Mouse (Mus musculus) intestine, embryonic 14.5 days (tissue): Measurements from ENCODE around the gene Atp8a2. TPM values are rescaled to one million over a fixed set of nuclear protein-coding genes. Genes with fewer than 3 reads are reported as not detected.

Source experiments
- ATAC-seq: fragments of 200-750 bp; cut with Nextera tagmentation; replicated peaks from 2 replicates; pipeline ENCODE4 v1.8.0; 2017; ENCODE audit warnings: low read depth, moderate number of reproducible peaks, moderate TSS enrichment, moderate library complexity; ENCODE audit not compliant: low FRiP score, low TSS enrichment
- DNase-seq: peaks from one replicate; pipeline ENCODE4 v3.0.0-alpha.2; 2018; ENCODE audit warnings: low spot score
- H3K27ac ChIP-seq: fragments of 300-500 bp; sonication (generic); 2 replicates; pipeline ENCODE4 v1.5.1; 2014; ENCODE audit warnings: low read depth, mild to moderate bottlenecking, control low read depth
- H3K27me3 ChIP-seq: fragments of 300-500 bp; sonication (generic); replicated peaks from 2 replicates; pipeline ENCODE4 v1.6.1; 2014; ENCODE audit warnings: low read length, control low read depth; ENCODE audit not compliant: control insufficient read depth, insufficient read depth
- H3K36me3 ChIP-seq: fragments of 300-500 bp; sonication (generic); 2 replicates; pipeline ENCODE4 v1.6.1; 2014; ENCODE audit warnings: low read length, control low read depth; ENCODE audit not compliant: control insufficient read depth, insufficient read depth
- H3K4me1 ChIP-seq: fragments of 300-500 bp; sonication (generic); replicated peaks from 2 replicates; pipeline ENCODE4 v1.6.1; 2014; ENCODE audit warnings: low read length, control low read depth, mixed read lengths; ENCODE audit not compliant: control insufficient read depth, insufficient read depth
- H3K4me2 ChIP-seq: fragments of 300-500 bp; sonication (generic); 2 replicates; pipeline ENCODE4 v1.6.1; 2014; ENCODE audit warnings: low read length
- H3K4me3 ChIP-seq: fragments of 300-500 bp; sonication (generic); 2 replicates; pipeline ENCODE4 v1.5.1; 2014; ENCODE audit warnings: low read depth, low read length, control low read depth, mixed read lengths
- H3K9ac ChIP-seq: fragments of 300-500 bp; sonication (generic); 2 replicates; pipeline ENCODE4 v1.6.1; 2014; ENCODE audit warnings: mild to moderate bottlenecking, low read length
- H3K9me3 ChIP-seq: fragments of 300-500 bp; sonication (generic); 2 replicates; pipeline ENCODE4 v1.6.1; 2016; ENCODE audit warnings: low read length, control low read depth; ENCODE audit not compliant: control insufficient read depth
- WGBS: fragments of 180-500 bp; shearing (Covaris S2); extraction: QIAGEN DNeasy Blood & Tissue Kit; methylation state at CpG from one replicate; pipeline ENCODE4 v1.1.7; 2014; 5-methylcytosine and 5-hydroxymethylcytosine counted together
- polyA plus RNA-seq: library from polyadenylated mRNA; unstranded; fragments of >200 nt; fragmentation: Nextera tagmentation; extraction: Ambion mirVana; gene quantifications from 2 replicates; pipeline ENCODE4 v1.2.1, GENCODE M21; 2014

The Atp8a2 gene
- polyA plus RNA-seq, 1 experiment from 2014 or later, result 9.0 TPM

DNA sequence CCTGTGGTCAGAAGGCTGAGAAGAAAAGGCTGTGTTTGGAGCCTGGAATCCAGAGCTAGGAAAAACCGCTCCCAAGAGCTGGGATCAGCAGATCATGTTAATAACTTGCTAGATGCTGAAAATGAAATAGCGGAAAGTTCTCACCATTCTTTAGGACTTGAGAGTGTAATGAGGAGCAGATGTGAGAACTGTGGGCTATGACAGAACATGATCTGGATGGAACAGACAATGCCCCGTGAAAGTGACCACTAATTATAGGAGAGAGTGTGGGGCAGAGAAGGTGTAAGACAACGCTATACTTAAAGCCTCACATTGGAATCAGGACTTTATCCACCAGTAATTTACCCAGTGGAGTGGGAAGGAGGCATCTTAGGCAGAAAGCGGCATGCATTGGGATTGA is 455.2 kb downstream of the Atp8a2 start:
- WGBS, result 89% methylated on average over 5 of the region's 5 CpGs
- ATAC-seq (no peak), DNase-seq (no peak)
- Histone ChIP-seq H3K36me3 (no peaks in the 10 kb centered on the region), H3K27me3 (no peaks in the 10 kb centered on the region), H3K9me3 (no peaks in the 10 kb centered on the region), H3K4me1 (no peaks in the 10 kb centered on the region), H3K9ac (no peak overlapping the region), H3K27ac (no peak overlapping the region), H3K4me2 (no peak overlapping the region), H3K4me3 (no peak overlapping the region)

DNA sequence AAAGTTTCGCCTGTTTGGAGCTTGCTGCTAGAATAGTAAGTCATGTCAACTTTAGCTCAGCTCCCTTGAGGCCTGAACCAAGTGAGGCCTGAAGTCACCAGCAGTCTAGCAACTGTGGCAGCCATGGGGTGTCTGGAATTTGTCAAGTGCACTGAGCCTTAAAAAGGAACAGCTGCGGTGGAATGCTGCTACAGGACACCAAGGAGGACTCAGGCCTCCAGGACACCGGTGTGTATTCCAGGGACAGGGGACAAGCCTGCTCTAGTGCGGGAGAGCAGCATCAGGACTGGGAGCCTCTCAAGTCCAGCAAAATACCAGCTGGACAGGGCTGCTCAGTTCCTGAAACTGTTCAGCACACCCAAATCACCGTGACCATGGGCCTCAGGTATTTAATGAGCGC is 457.5 kb downstream of the Atp8a2 start:
- Histone ChIP-seq H3K36me3 (no peaks in the 10 kb centered on the region), H3K4me3 (no peak overlapping the region), H3K9me3 (no peaks in the 10 kb centered on the region), H3K4me1 (no peaks in the 10 kb centered on the region), H3K27me3 (no peaks in the 10 kb centered on the region), H3K9ac (no peak overlapping the region), H3K4me2 (no peak overlapping the region), H3K27ac (no peak overlapping the region)
- 46% methylated on average over 6 of the region's 6 CpGs for WGBS
- no peak for DNase-seq
- ATAC-seq, result no peak

DNA sequence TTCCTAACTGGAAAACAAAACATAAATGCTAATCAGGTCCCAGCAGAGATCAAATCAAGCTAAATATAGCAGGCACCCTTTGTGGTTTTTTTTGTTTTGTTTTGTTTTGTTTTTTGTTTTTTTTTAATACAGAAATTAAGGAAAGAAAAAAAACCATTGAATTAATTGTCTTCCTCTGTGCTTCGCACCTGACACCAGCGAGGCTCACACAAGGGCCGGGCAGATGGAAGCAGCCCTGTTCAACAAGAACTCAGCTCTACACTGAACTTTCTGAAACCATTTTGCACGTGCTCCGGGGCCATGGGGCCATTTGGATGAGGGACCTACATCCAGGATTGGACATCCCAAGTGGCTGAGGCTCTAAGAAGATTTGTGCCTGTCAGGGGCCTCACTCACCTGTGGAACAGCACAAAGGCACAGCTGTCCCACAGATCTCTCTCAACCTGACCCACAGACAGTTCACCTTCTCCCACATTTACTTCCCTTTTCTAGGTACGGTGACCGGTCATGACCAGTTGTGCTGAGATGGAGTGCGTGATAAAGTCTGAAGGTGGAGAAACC is 459.2 kb downstream of the Atp8a2 start:
- no peaks in the 10 kb centered on the region for H3K9me3 ChIP-seq
- no peak overlapping the region for H3K4me3 ChIP-seq
- no peak overlapping the region for H3K27ac ChIP-seq
- 80% methylated on average over 8 of the region's 8 CpGs for WGBS
- no peak overlapping the region for H3K4me2 ChIP-seq
- DNase-seq, result no peak
- H3K36me3 ChIP-seq, result no peaks in the 10 kb centered on the region
- H3K4me1 ChIP-seq, result no peaks in the 10 kb centered on the region
- no peak for ATAC-seq
- no peak overlapping the region for H3K9ac ChIP-seq
- no peaks in the 10 kb centered on the region for H3K27me3 ChIP-seq

DNA sequence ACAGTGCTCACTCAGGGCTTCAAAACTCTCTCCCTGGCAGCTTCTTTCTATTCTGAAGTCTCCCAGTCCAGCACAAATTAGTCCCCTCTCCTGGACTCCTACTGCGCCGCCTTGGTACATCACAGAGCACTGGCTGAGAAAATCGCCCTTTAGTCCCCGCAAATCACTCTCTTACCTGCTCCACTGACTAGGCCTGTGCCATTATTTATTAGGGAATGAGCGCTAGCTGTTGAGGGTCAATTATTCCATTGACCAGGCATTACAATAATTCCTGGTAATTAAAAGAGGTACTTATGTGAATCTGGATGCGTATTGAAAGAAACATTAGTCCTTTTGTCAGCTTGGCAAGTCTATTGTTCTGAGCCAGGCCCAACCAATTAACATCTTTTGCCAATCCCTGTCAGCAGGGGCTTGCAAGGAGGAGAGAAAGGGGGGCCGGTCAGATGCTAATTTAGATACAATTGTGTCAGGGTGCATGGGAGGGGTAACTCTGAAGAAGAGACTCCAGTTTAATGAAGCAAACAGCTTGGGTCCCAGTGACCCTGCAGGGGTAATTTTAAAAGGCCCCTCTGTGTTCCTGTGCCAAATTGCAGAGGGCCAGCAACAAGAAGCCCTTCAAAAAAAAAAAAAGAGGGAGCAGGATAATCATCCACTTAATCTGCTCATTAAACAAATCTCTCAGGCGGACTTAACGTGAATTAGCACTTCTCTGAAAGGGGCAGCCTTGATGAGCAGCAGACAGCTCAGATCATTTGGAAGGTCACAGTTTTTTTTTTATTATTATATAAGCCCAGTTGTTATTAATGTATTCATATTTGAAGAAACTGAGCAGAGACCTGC is 459.9 kb downstream of the Atp8a2 start:
- no peaks in the 10 kb centered on the region for H3K27me3 ChIP-seq
- WGBS, result 64% methylated on average over 9 of the region's 9 CpGs

GRCm38 (mm10) chr14:59730043-59730390 is 467.0 kb downstream of the Atp8a2 start:
- Histone ChIP-seq H3K4me2 (no peak overlapping the region), H3K4me3 (no peak overlapping the region), H3K9ac (no peak overlapping the region), H3K27ac (peak overlapping the region; percentile 57), H3K9me3 (no peaks in the 10 kb centered on the region), H3K27me3 (no peaks in the 10 kb centered on the region), H3K4me1 (peaks cover 7% of the 10 kb centered on the region; the same call in 1 of the 2 replicates), H3K36me3 (no peaks in the 10 kb centered on the region)
- DNase-seq (no peak), ATAC-seq (no peak)
- WGBS, result 36% methylated on average over 3 of the region's 3 CpGs

More for the DNA sequence above, 459.9 kb downstream of the Atp8a2 start:
- DNase-seq (no peak), ATAC-seq (no peak)
- Histone ChIP-seq H3K4me3 (no peak overlapping the region), H3K36me3 (no peaks in the 10 kb centered on the region), H3K4me2 (no peak overlapping the region), H3K9me3 (no peaks in the 10 kb centered on the region), H3K9ac (no peak overlapping the region), H3K4me1 (no peaks in the 10 kb centered on the region), H3K27ac (no peak overlapping the region)

- H3K4me1 ChIP-seq, result peaks cover 7% of the 10 kb centered on the region; the same call in 1 of the 2 replicates
- no peaks in the 10 kb centered on the region for H3K27me3 ChIP-seq
- H3K9ac ChIP-seq, result no peak overlapping the region
- H3K9me3 ChIP-seq, result no peaks in the 10 kb centered on the region
- no peaks in the 10 kb centered on the region for H3K36me3 ChIP-seq
- H3K4me3 ChIP-seq, result no peak overlapping the region
- H3K4me2 ChIP-seq, result no peak overlapping the region
- ATAC-seq, result no peak
- no peak for DNase-seq
- WGBS, result 27% methylated on average over 3 of the region's 3 CpGs
- peak overlapping the region; percentile 48 for H3K27ac ChIP-seq
Measured at GRCm38 (mm10) chr14:59729298-59730042, 467.5 kb downstream of the Atp8a2 start.

DNA sequence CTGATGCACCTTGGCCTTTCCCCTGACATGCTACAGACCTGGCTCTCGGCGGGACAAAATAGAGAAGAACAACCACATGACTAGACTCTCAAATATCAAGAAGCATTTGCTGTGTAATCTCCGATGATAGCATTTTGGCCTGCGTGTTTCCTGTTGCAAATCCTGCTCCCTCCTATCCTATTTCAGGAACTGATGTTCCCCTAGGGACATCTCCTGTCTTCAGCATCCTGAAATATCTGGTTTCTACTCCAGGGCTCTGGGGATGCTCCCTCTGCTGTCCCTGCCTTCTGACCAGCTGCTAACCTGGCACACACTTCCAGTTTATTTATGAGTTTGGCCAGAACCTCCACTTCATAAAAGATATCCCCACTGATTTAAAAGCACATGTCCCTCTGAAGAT is 470.0 kb downstream of the Atp8a2 start:
- no peaks in the 10 kb centered on the region for H3K9me3 ChIP-seq
- ATAC-seq, result no peak
- 66% methylated on average over 4 of the region's 4 CpGs for WGBS

GRCm38 (mm10) chr14:59723163-59723562 is 473.8 kb downstream of the Atp8a2 start:
- no peaks in the 10 kb centered on the region for H3K9me3 ChIP-seq
- no peak overlapping the region for H3K9ac ChIP-seq
- H3K4me2 ChIP-seq, result no peak overlapping the region
- H3K27me3 ChIP-seq, result no peaks in the 10 kb centered on the region
- no peaks in the 10 kb centered on the region for H3K36me3 ChIP-seq
- no peak overlapping the region for H3K27ac ChIP-seq
- no peak for ATAC-seq
- peaks cover 5% of the 10 kb centered on the region; the same call in 1 of the 2 replicates for H3K4me1 ChIP-seq
- no peak overlapping the region for H3K4me3 ChIP-seq
- no peak for DNase-seq
- WGBS, result 81% methylated on average over 2 of the region's 2 CpGs

More for the DNA sequence above, 470.0 kb downstream of the Atp8a2 start:
- no peak overlapping the region for H3K4me3 ChIP-seq
- no peak overlapping the region for H3K9ac ChIP-seq
- H3K27me3 ChIP-seq, result no peaks in the 10 kb centered on the region
- peaks cover 7% of the 10 kb centered on the region; the same call in 1 of the 2 replicates for H3K4me1 ChIP-seq
- no peak overlapping the region for H3K27ac ChIP-seq
- no peak overlapping the region for H3K4me2 ChIP-seq
- no peaks in the 10 kb centered on the region for H3K36me3 ChIP-seq
- DNase-seq, result no peak
